Mouse (Mus musculus): Measurements from ENCODE around the gene Prkd2.

Gene Prkd2

DNA sequence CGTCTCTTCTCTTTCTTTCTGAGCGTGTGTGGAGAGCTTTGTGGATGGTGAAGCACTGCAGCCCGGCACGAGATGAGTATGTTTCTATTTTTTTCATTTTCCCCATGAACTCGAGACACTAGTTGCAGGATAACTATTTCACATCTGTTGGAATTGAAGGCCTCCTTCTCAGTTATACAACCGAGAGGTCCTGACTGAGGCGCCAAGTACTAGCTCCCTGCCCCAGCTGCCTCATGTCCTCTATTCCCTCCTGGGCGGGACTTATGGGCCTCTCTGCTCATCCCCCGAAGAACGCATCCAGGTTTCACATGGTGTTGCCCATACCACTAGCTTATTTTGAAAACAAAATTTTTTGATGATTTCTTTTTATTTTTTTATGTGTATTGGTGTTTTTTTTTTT, 52.8 kb downstream of the Prkd2 start:
- DNase-seq (ENCODE audit: low read depth), result no peak

DNA sequence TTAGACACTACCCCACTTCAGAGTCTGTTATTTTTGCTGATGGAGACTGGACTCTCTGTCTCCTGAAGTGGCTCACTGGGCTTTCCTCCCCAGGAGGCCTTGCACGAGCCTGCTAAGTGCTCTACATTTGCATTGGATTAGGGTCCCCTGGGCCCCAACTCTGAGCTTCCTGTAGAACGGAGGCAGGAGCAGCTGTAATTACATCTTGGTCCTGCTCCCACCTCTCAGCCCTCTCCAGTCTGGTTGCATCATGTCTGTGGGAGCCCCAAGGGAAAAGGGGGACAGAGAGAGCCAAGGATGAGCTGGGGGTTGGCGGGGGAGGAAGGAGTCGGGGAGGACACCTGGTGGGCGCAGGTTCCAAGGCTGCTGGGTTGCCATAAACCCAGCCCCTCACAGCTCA, 57.8 kb downstream of the Prkd2 start:
- DNase-seq (ENCODE audit: low read depth), result no peak

DNA sequence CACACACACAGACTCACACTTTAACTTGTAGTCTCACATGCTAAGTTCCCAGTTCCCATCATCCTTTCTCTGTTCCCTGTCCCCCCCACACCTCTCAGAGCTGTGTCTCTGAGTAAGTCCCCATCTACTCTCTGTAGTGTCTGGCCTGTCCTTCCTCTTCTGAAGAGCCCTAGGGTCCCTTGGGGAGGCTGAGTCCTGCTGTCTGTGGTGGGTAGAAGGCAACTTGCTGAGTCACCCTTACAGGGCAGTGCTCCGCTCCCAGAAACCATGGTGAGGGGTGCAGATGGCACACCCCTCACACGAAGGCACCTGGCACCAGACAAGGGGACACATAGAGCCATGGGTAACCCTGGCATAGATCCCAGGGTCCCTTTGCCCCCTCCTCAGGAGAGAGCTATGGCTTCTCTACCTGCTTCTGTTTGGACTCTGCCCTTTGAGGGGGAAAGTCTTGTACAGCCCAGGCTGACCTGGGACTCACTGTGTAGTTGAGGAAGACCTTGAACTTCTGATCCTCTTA, 60.8 kb downstream of the Prkd2 start:
- DNase-seq (ENCODE audit: low read depth), result no peak

DNA sequence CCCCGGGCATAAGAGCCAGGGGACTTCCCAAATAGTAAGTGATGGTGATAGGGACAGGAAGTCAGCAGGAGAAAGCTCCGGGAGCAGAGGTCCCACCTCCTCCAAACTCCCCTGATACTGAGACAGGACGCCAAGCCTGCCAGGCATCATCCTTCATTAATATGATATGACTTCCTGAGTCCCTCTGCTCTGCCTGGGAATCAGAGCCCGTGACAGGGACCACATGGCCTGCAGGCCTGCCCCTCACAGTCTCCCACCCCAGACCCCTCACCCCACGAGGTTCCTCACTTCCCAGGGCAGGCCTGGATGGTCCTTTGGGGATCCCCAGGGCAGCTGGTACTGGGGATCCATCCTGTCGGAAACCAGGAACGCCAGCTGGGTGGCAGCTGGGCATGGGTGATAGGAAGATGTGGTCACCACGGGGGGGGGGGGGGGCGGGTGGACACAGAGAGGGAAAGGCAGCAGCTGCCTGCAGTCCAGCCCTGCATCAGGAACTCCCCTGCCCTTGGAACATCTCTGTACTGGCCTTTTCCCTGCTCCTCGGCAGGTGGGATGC, 61.5 kb downstream of the Prkd2 start:
- no peak for DNase-seq (ENCODE audit: low read depth)

DNA sequence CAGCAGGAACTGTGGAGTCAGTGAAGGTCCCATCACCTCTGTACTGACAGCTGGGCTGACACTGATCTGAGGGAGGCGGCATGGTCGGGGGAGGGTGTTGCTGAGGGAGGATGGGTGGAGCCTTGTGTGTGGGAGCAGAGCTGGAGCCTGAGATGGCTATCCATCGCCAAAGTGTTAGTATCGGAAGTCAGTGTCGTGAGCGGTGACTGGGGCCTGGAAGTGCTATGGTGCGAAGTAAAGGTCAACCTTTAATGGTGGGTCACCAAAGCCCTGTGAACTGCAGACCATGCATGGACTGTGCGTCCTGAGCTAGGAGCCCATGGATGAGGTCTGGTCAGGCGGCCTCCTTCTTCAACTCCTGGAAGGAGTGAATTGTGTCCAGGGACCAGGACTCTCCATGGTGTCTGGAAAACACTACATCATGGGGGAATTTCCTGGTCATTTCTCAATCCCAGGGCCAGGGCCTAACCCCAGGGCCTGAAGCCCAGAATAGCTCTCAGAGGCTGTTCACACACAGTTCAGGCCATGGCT, 62.9 kb downstream of the Prkd2 start:
- DNase-seq (ENCODE audit: low read depth), result peak; percentile 46

DNA sequence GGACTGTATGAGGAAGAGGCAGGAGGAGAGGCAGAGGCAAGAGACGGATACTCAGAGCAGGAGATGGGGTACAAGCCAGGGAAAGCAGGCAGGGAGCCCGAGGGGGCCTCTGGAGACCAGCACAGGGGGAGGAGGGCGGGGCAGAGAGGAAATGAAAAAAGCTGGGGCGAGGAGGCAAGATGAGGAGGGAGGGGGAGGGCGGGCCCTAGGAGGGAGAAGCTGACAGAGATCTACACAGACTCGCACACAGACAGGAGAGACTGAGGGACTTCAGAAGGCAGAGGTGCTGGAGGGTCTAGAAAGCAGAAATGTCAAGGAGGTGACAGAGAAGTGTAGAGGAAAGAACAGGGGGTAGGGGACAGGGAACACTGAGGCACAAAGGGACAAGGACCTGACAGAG, 63.6 kb downstream of the Prkd2 start, which contains the start of gene Ptgir:
Ptgir (plus strand) TSS at position 210 of the 400 bp plus-strand sequence.
- DNase-seq (ENCODE audit: low read depth), result peak; percentile 74

DNA sequence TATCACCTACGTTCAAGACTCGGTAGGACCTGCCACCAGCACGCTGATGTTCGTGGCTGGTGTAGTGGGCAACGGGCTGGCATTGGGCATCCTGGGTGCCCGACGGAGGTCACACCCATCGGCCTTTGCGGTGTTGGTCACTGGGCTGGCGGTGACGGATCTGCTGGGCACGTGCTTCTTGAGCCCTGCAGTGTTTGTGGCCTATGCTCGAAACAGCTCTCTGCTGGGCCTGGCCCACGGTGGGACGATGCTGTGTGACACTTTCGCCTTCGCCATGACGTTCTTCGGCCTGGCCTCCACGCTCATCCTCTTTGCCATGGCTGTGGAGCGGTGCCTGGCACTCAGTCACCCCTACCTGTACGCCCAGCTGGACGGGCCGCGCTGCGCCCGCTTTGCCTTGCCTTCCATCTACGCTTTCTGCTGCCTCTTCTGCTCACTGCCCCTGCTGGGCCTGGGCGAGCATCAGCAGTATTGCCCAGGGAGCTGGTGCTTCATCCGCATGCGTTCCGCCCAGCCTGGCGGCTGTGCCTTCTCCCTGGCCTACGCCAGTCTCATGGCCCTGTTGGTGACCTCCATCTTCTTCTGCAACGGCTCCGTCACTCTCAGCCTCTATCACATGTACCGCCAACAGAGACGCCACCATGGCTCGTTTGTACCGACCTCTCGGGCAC, 64.3 kb downstream of the Prkd2 start:
- DNase-seq (ENCODE audit: low read depth), result no peak

DNA sequence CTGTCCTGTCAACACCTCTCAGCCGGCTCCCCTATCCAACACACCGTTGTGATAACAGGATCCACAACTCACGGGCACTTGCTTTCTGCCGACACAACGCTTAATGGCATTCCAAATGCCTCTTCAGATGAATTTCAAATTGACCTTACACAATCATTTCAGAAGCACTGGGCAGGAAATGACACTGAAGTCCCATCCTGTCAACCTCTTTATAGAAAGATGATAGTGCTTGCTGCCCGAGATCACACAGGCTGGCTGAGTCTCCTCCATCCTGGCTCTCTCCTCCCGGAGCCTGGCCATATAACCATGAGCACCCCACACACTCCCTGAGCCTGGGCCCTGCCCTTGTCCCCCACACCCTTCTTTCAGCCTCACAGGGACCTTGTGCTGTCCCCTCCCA, 65.1 kb downstream of the Prkd2 start:
- peak; percentile 41 for DNase-seq (ENCODE audit: low read depth)

DNA sequence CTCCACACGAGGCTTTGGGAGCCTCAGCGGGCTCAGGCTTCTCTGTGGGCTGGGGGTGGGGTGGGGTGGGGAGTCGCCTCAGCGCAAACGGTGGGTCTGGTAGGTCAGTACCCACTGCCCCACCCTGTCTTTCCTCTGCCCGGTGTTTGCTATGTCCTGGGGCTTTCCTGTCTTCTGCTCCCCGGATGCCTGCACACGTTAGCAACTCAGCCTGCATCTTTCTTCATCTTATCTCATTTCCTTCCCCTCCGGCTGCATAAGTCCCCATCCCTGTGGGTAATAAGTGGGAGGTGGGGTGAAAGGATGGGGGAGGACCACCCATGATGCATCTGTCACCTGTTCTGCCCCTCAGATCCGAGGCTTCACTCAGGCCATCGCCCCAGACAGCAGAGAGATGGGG, 65.7 kb downstream of the Prkd2 start:
- peak; percentile 46 for DNase-seq (ENCODE audit: low read depth)

DNA sequence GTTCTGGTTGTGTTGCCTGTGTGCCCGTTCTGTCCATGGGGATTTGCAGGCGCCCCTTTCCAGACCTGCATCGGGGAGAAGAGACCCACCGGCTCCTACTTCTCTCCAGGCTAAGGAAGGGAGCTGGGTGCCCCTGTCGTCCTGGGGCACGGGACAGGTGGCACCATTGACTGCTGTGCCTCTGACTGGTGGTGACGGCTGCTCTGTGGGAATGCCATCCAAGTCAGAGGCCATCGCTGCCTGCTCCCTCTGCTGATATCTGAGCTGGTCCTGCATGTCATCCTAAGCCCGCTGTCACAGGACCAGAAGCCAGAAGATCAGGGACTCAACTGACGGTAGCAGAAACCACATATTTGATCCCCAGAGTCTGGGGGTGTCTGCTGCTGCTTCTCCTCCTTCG, 66.2 kb downstream of the Prkd2 start:
- DNase-seq (ENCODE audit: low read depth), result no peak

DNA sequence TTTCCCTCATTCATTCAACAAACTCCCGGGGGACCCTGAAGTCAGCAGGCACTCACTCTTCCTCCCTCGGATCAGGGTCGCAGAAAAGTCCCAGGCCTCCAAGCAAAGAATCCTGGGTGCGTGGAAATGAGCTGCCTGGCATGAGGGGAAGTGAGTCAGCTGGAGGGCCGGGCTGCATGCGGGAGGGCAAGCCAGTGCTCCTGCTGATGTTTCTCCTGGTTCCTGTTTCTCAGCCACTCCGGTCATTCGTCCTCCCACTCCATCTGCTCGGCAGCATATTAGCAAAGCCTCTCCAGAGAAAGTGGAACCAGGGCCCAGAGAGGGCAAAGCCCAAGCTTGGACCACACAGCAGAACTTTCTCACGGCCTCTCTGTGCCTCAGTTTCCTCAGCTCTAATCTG, 67.2 kb downstream of the Prkd2 start:
- no peak for DNase-seq (ENCODE audit: low read depth)

DNA sequence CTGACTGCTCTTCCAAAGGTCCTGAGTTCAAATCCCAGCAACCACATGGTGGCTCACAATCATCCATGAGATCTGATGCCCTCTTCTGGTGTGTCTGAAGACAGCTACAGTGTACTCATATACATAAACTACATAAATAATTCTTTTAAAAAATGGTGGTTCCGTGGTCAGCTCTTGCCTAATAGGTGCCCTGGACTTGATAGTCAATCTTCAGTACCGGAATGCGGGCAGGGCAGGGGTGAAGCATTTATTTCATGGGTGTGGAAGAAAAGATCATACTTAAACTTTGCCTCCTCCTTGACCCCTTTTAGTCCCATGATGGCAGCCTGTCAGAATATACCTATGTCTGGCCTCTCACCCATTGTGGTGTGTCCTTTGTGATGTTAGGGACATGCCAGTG, 69.2 kb downstream of the Prkd2 start:
- DNase-seq (ENCODE audit: low read depth), result no peak

DNA sequence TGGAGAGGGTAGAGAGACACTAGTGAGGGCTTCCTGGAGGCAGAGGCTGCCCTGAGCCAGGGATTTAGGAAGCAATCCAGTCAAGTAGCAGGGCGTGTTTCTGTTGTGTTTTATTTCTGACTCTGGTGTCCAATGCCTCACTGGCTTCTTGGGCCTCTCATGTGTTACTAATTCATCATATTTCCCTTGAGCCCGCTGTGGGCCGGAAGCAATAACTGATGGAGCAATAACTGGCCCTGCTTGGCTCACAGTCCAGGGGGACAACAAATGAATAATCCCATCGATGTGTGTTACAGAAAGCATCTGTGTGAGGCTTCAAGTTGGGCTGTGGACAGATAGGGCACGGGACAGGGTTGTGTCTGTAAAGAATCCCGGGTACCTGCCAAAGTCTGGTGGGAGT, 69.7 kb downstream of the Prkd2 start:
- DNase-seq (ENCODE audit: low read depth), result no peak

DNA sequence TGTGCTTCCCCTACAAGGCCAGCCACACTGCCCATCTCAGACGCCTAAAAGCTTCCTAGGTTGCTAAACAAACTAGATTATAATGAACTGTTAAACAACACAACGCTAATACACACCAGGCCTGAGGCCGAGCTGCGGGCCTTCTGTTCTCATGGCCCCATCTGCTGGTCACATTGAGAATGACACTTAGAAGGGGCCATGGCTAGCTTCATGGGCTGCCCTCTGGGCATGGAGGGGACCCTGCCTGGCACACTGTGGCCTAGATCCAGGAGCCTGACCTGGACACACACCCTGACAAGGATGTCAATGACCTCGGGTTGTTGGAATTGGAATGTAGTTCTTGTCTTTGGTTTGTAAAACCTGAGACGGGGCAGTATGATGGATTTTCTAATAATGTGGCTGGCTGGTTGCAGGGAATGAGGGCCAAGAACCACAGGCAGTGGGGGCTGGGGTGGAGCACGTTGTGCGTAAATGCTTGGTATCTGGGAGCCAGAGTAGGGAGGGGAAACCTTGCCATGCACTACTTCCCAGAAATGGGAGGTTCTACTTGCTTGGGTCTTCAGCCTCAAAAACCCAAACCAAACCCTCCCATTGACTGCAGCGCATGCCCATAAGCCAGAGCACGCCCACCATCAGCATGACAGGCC, 71.2 kb downstream of the Prkd2 start:
- DNase-seq (ENCODE audit: low read depth), result peak; percentile 88

DNA sequence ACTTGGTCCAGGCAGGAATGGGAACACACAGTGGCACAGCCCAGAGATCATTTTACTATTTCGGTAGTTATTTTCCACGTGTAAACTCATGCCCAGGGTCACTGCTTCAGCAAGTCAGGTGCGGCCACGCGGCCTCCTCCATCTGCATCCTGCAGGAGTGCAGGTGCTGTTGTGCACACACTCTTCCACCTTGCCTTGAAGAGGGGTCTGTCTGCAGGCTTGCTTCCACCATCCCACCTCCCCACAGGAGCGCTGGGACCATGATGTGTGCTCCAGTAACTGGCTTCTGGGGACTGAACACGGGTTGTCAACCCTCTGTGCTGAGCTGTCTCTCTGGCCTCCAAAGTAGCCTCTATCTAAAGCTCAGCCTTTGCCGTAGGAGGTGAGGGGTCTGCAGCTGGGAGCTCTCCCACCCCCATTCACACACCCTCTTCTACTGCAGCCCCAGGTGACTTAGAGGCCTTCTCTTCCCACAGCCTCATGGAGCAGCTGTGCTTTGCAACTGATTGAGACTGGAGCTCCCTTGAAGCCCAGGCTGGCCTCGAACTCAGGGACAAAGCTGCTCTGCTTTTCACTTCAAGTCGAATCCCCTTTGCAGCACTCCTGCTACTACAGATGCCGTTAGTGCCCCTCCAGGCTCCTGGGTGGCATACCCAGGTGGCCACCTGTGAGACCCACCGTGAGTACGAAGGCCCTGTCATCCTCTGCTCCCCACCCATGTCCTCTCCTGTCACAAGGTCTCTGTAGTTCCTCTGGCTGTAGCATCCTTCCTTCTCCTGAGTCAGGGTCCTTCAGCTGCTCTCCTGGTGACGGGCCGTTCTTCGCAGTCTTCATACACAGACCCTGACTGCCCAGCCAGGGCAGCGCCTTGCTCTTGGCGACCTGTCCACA, 72.0 kb downstream of the Prkd2 start:
- no peak for DNase-seq (ENCODE audit: low read depth)

DNA sequence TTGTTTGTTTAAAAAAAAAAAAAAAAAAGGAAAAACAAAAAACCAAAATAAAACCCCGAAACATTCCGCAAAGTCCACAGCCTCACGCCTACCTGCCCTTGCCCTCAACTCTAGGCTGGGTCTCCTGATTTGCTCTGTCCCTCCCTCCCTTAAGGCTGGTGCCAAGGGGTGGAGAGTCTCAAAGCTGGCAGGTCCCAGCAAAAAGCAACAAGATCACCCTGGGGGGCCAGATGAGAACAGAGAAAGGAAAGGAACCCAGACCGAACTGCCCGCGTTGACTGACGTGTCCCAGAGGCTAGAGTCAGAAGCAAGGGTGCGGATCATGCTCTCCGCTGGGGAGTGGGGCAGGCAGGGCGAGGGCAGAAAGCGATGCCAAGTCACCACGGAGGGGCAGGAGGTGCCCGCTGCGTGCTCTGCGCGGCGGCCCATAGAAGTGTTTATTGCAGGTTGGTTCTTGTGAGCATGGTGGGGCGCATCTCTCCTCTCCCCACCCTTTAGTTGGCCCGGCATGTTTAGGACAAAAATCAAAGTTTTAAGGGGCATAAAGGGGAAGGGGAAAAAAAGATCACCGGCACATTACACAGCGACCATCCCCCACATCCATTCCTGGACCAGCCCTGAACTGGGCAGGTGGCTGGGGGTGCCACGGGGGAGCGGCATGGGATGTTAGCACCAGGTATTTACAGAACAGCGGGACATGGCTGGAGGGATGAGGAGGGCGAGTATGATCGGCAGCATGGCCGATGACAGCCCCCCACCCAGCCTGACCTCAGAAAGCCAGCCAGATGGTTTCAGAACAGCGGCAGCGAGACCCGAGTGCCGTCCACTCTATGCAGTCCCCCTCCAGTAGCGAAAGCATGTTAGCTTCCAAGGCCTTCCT, 73.0 kb downstream of the Prkd2 start:
- no peak for DNase-seq (ENCODE audit: low read depth)

DNA sequence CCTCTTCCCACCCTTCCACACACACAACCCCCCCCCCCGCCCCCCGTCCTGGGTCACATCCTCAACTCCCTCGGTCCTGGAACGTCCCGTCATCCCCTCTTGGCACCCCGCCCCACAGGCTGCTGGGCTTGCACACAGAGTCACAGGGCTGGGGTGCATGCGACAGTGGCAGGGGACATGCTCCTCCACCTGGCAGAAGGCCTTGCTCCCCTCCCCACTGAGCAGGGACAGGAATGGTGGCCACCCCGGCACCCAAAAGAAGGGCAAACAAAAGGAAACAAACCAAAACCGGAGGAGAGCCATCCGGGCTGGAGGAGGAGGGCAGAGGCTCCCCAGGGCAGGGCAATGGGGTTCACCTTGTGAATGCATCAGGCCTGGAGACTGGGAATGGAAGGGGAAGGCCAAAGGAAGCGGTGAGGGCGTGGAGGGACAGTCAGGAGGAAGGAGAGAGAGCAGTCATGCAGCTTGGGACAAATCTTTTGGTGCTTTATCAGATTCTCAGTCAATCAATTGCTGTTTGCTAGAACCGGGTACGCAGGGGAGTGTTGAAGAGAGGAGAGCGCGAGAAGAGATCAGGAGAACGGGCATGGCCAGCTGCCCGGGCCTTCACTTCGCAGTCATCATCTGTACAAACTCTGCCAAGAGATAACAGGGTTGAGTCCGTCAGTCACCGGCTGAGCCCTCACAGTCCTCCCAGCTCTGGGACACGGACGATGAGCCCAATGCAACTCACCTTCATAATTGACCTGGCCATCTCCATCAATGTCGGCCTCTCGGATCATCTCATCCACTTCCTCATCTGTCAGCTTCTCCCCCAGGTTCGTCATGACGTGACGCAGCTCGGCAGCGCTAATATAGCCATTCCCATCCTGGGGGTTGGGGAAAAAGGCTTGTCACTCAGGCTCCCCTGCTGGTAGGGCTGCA, 73.9 kb downstream of the Prkd2 start:
- no peak for DNase-seq (ENCODE audit: low read depth)

DNA sequence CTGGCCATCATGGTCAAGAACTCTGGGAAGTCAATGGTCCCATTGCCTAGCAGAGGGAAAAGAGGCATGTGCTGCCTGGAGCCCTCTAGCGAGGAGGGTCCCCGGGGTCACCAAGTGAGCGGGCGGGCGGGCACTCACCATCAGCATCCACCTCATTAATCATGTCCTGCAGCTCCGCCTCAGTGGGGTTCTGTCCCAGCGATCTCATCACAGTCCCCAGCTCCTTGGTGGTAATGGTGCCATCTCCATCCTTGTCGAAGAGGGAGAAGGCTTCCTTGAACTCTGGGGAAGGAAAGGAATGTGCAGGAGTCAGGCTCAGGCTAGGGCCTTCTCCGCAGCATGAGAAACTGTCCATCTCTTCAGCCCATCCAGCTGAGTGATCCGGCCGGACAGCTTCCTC, 74.7 kb downstream of the Prkd2 start:
- no peak for DNase-seq (ENCODE audit: low read depth)

DNA sequence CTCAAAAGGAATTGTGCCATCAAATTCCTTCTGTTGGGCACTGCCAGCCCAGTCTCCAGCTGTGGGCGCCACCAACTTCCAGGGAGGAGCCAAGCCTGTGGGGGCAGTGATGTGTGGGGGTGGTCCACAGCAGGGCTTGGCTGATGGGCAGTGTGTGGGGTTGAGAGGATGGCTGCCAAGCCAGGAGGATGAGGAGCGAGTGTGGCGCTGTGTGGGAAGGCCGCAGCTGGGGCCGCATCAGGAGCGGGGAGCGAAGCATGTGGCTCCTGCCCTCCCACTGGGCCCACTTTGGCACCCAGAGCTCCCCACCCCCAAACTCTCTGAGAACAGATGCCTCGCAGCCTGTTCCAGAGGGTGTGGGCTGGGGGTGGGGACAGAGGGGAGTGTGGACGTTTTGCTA, 75.3 kb downstream of the Prkd2 start:
- no peak for DNase-seq (ENCODE audit: low read depth)

DNA sequence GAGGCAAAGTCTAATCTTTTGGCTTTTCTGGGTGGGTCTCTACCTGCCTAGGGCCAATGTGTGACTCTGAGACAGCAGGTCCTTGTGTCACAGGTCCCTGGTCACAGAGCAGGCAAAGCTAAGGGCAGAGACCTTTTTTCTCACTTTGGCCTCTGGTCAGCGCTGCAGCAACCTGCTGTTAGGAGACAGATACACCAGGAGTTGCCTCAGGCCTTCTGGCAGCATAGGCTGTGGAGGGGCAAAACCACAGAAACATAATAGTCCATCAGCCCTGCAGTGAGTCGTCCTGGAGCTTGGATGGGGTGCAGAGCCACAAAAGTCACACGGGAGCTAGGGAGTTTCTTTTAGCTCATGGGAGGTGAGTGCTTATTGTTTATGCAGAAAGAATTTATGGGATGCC, 76.0 kb downstream of the Prkd2 start:
- no peak for DNase-seq (ENCODE audit: low read depth)
